12 mouse cellular contexts compared by ENCODE assay signal in the genomic region with DNA sequence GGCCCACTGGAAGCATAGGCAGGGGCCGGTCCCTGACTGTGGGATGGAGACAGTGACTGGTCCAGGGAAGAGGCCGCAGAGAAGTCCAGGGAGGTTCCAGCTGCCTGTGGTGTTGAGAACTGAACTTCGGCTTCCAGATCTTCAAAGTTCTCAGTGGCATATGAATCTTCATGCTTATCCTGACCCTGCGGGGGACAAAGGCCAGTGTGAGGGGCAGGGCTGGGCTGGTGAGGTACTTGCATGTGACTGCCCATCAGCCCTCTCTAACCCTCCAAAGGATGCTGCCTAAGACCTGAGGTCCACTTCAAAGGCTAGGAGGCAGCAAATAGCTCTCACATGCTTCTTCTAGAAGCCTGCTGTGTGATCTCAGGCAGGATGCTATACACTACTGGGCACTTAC.
"Had no signal": no experiment of that assay in that cellular context is flagged by ENCODE, and none has a peak within 500 bp of the region (broad histone marks: within the 10 kb centered on the region; RNA-seq: fewer than 3 reads in every experiment).

No protein-coding gene starts in this region.

- DNase-seq: left cerebral cortex, postnatal 4 days; lung, embryonic 14.5 days; lung, postnatal 10 days; thymus, postnatal 4 days had no signal

- H3K36me3 ChIP-seq: limb, embryonic 13.5 days; liver, embryonic 12.5 days; midbrain, embryonic 15.5 days; neural tube, embryonic 12.5 days had no signal

- H3K4me3 ChIP-seq: limb, embryonic 13.5 days; liver, embryonic 12.5 days; megakaryocyte, embryonic 14.5 days; midbrain, embryonic 15.5 days; neural tube, embryonic 12.5 days had no signal

- H3K9ac ChIP-seq: limb, embryonic 13.5 days; liver, embryonic 12.5 days; lung, embryonic 14.5 days; midbrain, embryonic 15.5 days; neural tube, embryonic 12.5 days had no signal

- H3K27me3 ChIP-seq: limb, embryonic 13.5 days; liver, embryonic 12.5 days; midbrain, embryonic 15.5 days; neural tube, embryonic 12.5 days had no signal

- ATAC-seq: liver, embryonic 12.5 days; midbrain, embryonic 15.5 days had no signal

- H3K9me3 ChIP-seq: limb, embryonic 13.5 days; liver, embryonic 12.5 days; megakaryocyte, embryonic 14.5 days; midbrain, embryonic 15.5 days; neural tube, embryonic 12.5 days had no signal

- H3K27ac ChIP-seq: limb, embryonic 13.5 days; liver, embryonic 12.5 days; macrophage; midbrain, embryonic 15.5 days; neural tube, embryonic 12.5 days; stomach, postnatal 0 days had no signal

- H3K4me1 ChIP-seq: limb, embryonic 13.5 days; midbrain, embryonic 15.5 days; neural tube, embryonic 12.5 days had no signal

- H3K4me2 ChIP-seq: limb, embryonic 13.5 days; liver, embryonic 12.5 days; lung, embryonic 14.5 days; midbrain, embryonic 11.5 days; midbrain, embryonic 15.5 days; neural tube, embryonic 12.5 days had no signal
